Mouse (Mus musculus) embryonic fibroblast, embryonic 13.5 days (primary cell): ENCODE measurements around the gene Edem1.

Source experiments
- CTCF ChIP-seq: IDR thresholded peaks from 2 replicates; pipeline ENCODE4 v1.5.1; 2011; ENCODE audit warnings: mild to moderate bottlenecking, control low read depth, low read length, moderate library complexity, borderline replicate concordance; ENCODE audit not compliant: insufficient read depth
- POLR2A ChIP-seq: IDR thresholded peaks from 2 replicates; pipeline ENCODE4 v1.6.1; 2011; ENCODE audit warnings: low read depth, mild to moderate bottlenecking, control low read depth, low read length, moderate library complexity

GRCm38 (mm10) chr6:108839432-108839831 is 11.0 kb downstream of the Edem1 start:
- no peak for TF ChIP-seq CTCF
- TF ChIP-seq POLR2A, result no peak
